9 mouse cellular contexts compared by ENCODE assay signal in the genomic region with DNA sequence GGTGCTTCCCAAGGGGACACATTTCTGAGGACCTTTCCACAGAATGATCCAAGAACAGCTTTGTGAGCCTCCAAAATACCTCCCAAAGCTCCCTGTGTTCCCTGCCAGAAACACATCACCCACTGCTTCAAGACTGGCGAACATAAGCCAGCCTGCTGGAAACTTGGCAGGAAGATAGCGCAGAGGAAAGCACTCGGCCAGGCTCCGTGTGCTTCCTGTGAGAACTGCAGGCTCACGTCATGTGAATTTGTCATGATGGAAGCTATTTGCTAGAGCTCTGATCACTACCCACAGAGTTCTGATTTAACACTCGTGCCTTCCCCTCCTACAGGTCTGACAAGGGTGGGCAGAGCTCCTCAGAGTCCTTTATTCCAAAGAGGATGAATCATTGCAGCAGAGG. TPM values are rescaled to one million over a fixed set of nuclear protein-coding genes. Genes with fewer than 3 reads are reported as not detected.
DNase-seq lines count a peak whose midpoint lies in the region; ATAC-seq and TF ChIP-seq lines count a peak whose summit lies in the region.
"Had no signal": no experiment of that assay in that cellular context is flagged by ENCODE, and none has a peak within 500 bp of the region (broad histone marks: within the 10 kb centered on the region; RNA-seq: fewer than 3 reads in every experiment).

No protein-coding gene starts in this region.

- H3K27me3 ChIP-seq in forebrain, embryonic 15.5 days: no peaks in the 10 kb centered on the region
- no peaks in the 10 kb centered on the region for H3K27me3 ChIP-seq in forebrain, embryonic 12.5 days

- no peak overlapping the region for H3K4me2 ChIP-seq in forebrain, embryonic 15.5 days (replicated peaks)
- H3K4me2 ChIP-seq in forebrain, embryonic 12.5 days: no peak overlapping the region

- H3K9ac ChIP-seq in forebrain, embryonic 15.5 days (replicated peaks): no peak overlapping the region
- no peak overlapping the region for H3K9ac ChIP-seq in forebrain, embryonic 12.5 days
- H3K9ac ChIP-seq: liver, embryonic 14.5 days had no signal

- no peaks in the 10 kb centered on the region for H3K9me3 ChIP-seq in forebrain, embryonic 15.5 days
- H3K9me3 ChIP-seq in forebrain, embryonic 12.5 days: no peaks in the 10 kb centered on the region

- ATAC-seq in forebrain, embryonic 15.5 days (replicated peaks): peak; percentile 72
- no peak for ATAC-seq in forebrain, embryonic 12.5 days (ENCODE audit: low FRiP score)

- H3K27ac ChIP-seq in forebrain, embryonic 15.5 days (replicated peaks): peak overlapping the region; percentile 73
- no peak overlapping the region for H3K27ac ChIP-seq in forebrain, embryonic 12.5 days
- peak overlapping the region; percentile 93 for H3K27ac ChIP-seq in layer of hippocampus, adult 2 months
- H3K27ac ChIP-seq: liver, embryonic 14.5 days had no signal

- no peaks in the 10 kb centered on the region for H3K36me3 ChIP-seq in forebrain, embryonic 15.5 days
- no peaks in the 10 kb centered on the region for H3K36me3 ChIP-seq in forebrain, embryonic 12.5 days (replicated peaks)

- peak; percentile 42 for TF ChIP-seq CTCF in layer of hippocampus, adult 2 months (conservative IDR thresholded peaks at IDR 0.05)

- 58% methylated on average over 6 of the region's 6 CpGs for WGBS in forebrain, embryonic 15.5 days
- WGBS in forebrain, embryonic 12.5 days: 82% methylated on average over 6 of the region's 6 CpGs

- DNase-seq in adipocyte (ENCODE audit: low spot score): peak; percentile 59
- DNase-seq in frontal cortex, adult 2 months (ENCODE audit: extremely low spot score in 1 of 2, low spot score in 1 of 2): peak; percentile 79 to 85
- peak; percentile 72 to 87 for DNase-seq in layer of hippocampus, adult 2 months (ENCODE audit: low spot score in 2 of 2)
- DNase-seq in lung, postnatal 36 days: peak; percentile 58
- no peak for DNase-seq in urinary bladder, postnatal 25 days (ENCODE audit: low spot score)
- no peak for DNase-seq in natural killer cell, adult 2 months (ENCODE audit: low spot score in 2 of 2)

- no peak overlapping the region for H3K4me3 ChIP-seq in forebrain, embryonic 15.5 days
- no peak overlapping the region for H3K4me3 ChIP-seq in forebrain, embryonic 12.5 days (replicated peaks)
- peak overlapping the region; percentile 17; the same call in 1 of the 2 replicates for H3K4me3 ChIP-seq in layer of hippocampus, adult 2 months

- H3K4me1 ChIP-seq in forebrain, embryonic 15.5 days: peaks cover 33% of the 10 kb centered on the region
- H3K4me1 ChIP-seq in forebrain, embryonic 12.5 days: peaks cover 16% of the 10 kb centered on the region

RNA-seq across cellular contexts. Expression of gene Galm, which starts 38.5 kb away (rescaled TPM):
- 2.0 and 2.4 TPM in 2 replicates for polyA plus RNA-seq in forebrain, embryonic 15.5 days (2015; fragmentation: Nextera tagmentation; extraction: Ambion mirVana)
- 9.6 and 12.3 TPM in 2 replicates for polyA plus RNA-seq in forebrain, embryonic 12.5 days (2016; fragmentation: Nextera tagmentation; extraction: Ambion mirVana)
- 2.4 and 2.6 TPM in 2 replicates for polyA plus RNA-seq in frontal cortex, adult 2 months (2012; rRNA removed)
- 1 to 10 TPM; 3.8 to 5.4 TPM for total RNA-seq in layer of hippocampus, adult 2 months (2021)

RNA-seq across cellular contexts. Expression of gene Srsf7, which starts 41.4 kb away (rescaled TPM):
- polyA plus RNA-seq in forebrain, embryonic 15.5 days (2015; fragmentation: Nextera tagmentation; extraction: Ambion mirVana): 583 TPM in 2 replicates
- 784 and 786 TPM in 2 replicates for polyA plus RNA-seq in forebrain, embryonic 12.5 days (2016; fragmentation: Nextera tagmentation; extraction: Ambion mirVana)
- polyA plus RNA-seq in frontal cortex, adult 2 months (2012; rRNA removed): 154 and 185 TPM in 2 replicates
- total RNA-seq in layer of hippocampus, adult 2 months (2021): 100 to 1,000 TPM; 116 to 132 TPM

RNA-seq across cellular contexts. Expression of gene Ttc39d, which starts 41.5 kb away (rescaled TPM):
- 0.14 TPM in 1 of 2 replicates, not detected in the other for polyA plus RNA-seq in forebrain, embryonic 15.5 days (2015; fragmentation: Nextera tagmentation; extraction: Ambion mirVana)
- polyA plus RNA-seq in forebrain, embryonic 12.5 days (2016; fragmentation: Nextera tagmentation; extraction: Ambion mirVana): 0.10 TPM in 1 of 2 replicates, not detected in the other
- 0.14 and 0.27 TPM in 2 replicates for polyA plus RNA-seq in frontal cortex, adult 2 months (2012; rRNA removed)
- total RNA-seq in layer of hippocampus, adult 2 months (2021): under 1 TPM; 0.15 to 0.28 TPM

RNA-seq across cellular contexts. Expression of gene Gemin6, which starts 58.5 kb away (rescaled TPM):
- 24.9 and 25.8 TPM in 2 replicates for polyA plus RNA-seq in forebrain, embryonic 15.5 days (2015; fragmentation: Nextera tagmentation; extraction: Ambion mirVana)
- 37.6 and 38.5 TPM in 2 replicates for polyA plus RNA-seq in forebrain, embryonic 12.5 days (2016; fragmentation: Nextera tagmentation; extraction: Ambion mirVana)
- 6.7 and 8.4 TPM in 2 replicates for polyA plus RNA-seq in frontal cortex, adult 2 months (2012; rRNA removed)
- 1 to 10 TPM; 5.1 to 6.1 TPM for total RNA-seq in layer of hippocampus, adult 2 months (2021)

Comparison
In these comparisons a context has a peak if more than half of its experiments do, and no peak if none do; other contexts are left out.
1. DNase-seq: peak in adipocyte (single experiment), frontal cortex, adult 2 months (2 of 2), layer of hippocampus, adult 2 months (2 of 2) and lung, postnatal 36 days (single experiment); none in urinary bladder, postnatal 25 days (single experiment) and natural killer cell, adult 2 months (0 of 2).